Mouse (Mus musculus) testis, adult 2 months (tissue): ENCODE results near the gene Gal.

Experiments used
- CTCF ChIP-seq: fragments of 200-500 bp; IDR thresholded peaks from 2 replicates; pipeline ENCODE4 v1.5.1; 2012; ENCODE audit warnings: low read depth, mild to moderate bottlenecking, inconsistent platforms, low read length, moderate library complexity; ENCODE audit not compliant: control insufficient read depth, insufficient read depth, insufficient replicate concordance
- POLR2A ChIP-seq: fragments of 200-500 bp; IDR thresholded peaks from 2 replicates; pipeline ENCODE4 v1.6.1; 2012; ENCODE audit warnings: low read depth, mild to moderate bottlenecking, inconsistent platforms, low read length, moderate library complexity; ENCODE audit not compliant: control insufficient read depth

- TF ChIP-seq POLR2A (no peak), CTCF (no peak)
Observed at GRCm38 (mm10) chr19:3440667-3441066, 26.3 kb upstream of the Gal start.
